Mouse (Mus musculus) limb, embryonic 11.5 days (tissue): ENCODE measurements around the gene Serpina16. TPM values are rescaled to one million over a fixed set of nuclear protein-coding genes. Genes with fewer than 3 reads are reported as not detected.

Experiments
- polyA plus RNA-seq: library from polyadenylated mRNA; unstranded; fragments of >200 nt; fragmentation: Nextera tagmentation; extraction: Ambion mirVana; gene quantifications from 2 replicates; pipeline ENCODE4 v1.2.1, GENCODE M21; 2014

Gene Serpina16
- polyA plus RNA-seq, 1 experiment from 2014 or later = not detected

Other genes starting within 250 kb of the Serpina16 start
- gene Ifi27, start 241.9 kb downstream of the Serpina16 start, polyA plus RNA-seq = 0.70 and 1.2 TPM in 2 replicates
- 0.37 and 0.47 TPM in 2 replicates for gene Ifi27l2a, start 232.5 kb downstream of the Serpina16 start, polyA plus RNA-seq
- not detected in 2 replicates for gene Ifi27l2b, start 218.9 kb downstream of the Serpina16 start, polyA plus RNA-seq
- gene Ppp4r4, start 143.9 kb downstream of the Serpina16 start, polyA plus RNA-seq = 2.1 and 2.2 TPM in 2 replicates
- 0.11 TPM in 1 of 2 replicates, not detected in the other for gene Serpina10, start 44.7 kb downstream of the Serpina16 start, polyA plus RNA-seq
- 0.53 and 0.57 TPM in 2 replicates for gene Serpina6, start 18.9 kb downstream of the Serpina16 start, polyA plus RNA-seq
- not detected in 2 replicates for gene Serpina1f, start 19.4 kb upstream of the Serpina16 start, polyA plus RNA-seq
- gene Serpina1d, start 97.5 kb upstream of the Serpina16 start, polyA plus RNA-seq = not detected in 2 replicates
- 0.25 TPM in 1 of 2 replicates, not detected in the other for gene Serpina1b, start 154.2 kb upstream of the Serpina16 start, polyA plus RNA-seq
- gene Serpina1a, start 187.4 kb upstream of the Serpina16 start, polyA plus RNA-seq = not detected in 2 replicates
- not detected in 2 replicates for gene Serpina1c, start 228.7 kb upstream of the Serpina16 start, polyA plus RNA-seq